Mouse (Mus musculus): ENCODE results near the gene Comp. TPM values are rescaled to one million over a fixed set of nuclear protein-coding genes. Genes with fewer than 3 reads are reported as not detected.

Comp gene
- polyA plus RNA-seq, 1 experiment from 2014 or later, result 0.43 TPM

Other genes starting within 250 kb of the Comp start
- 35.4 and 39.6 TPM in 2 replicates for gene Nr2c2ap, start 242.2 kb upstream of the Comp start, polyA plus RNA-seq (2016; fragmentation: Nextera tagmentation; extraction: Ambion mirVana)
- 16.5 and 18.3 TPM in 2 replicates for gene Rfxank, start 234.4 kb upstream of the Comp start, polyA plus RNA-seq (2016; fragmentation: Nextera tagmentation; extraction: Ambion mirVana)
- gene Borcs8, start 234.1 kb upstream of the Comp start, polyA plus RNA-seq (2016; fragmentation: Nextera tagmentation; extraction: Ambion mirVana), result 39.6 and 43.9 TPM in 2 replicates
- gene Mef2b, start 233.8 kb upstream of the Comp start, polyA plus RNA-seq (2016; fragmentation: Nextera tagmentation; extraction: Ambion mirVana), result 0.23 and 0.53 TPM in 2 replicates
- 93.9 and 123 TPM in 2 replicates for gene Tmem161a, start 201.2 kb upstream of the Comp start, polyA plus RNA-seq (2016; fragmentation: Nextera tagmentation; extraction: Ambion mirVana)
- gene Slc25a42, start 161.3 kb upstream of the Comp start, polyA plus RNA-seq (2016; fragmentation: Nextera tagmentation; extraction: Ambion mirVana), result 5.8 and 9.5 TPM in 2 replicates
- gene Sugp2, start 139.3 kb upstream of the Comp start, polyA plus RNA-seq (2016; fragmentation: Nextera tagmentation; extraction: Ambion mirVana), result 34.7 and 34.8 TPM in 2 replicates
- gene Armc6, start 139.1 kb upstream of the Comp start, polyA plus RNA-seq (2016; fragmentation: Nextera tagmentation; extraction: Ambion mirVana), result 29.5 and 31.6 TPM in 2 replicates
- 42.7 and 80.5 TPM in 2 replicates for gene Homer3, start 90.7 kb upstream of the Comp start, polyA plus RNA-seq (2016; fragmentation: Nextera tagmentation; extraction: Ambion mirVana)
- gene Ddx49, start 71.1 kb upstream of the Comp start, polyA plus RNA-seq (2016; fragmentation: Nextera tagmentation; extraction: Ambion mirVana), result 40.5 and 47.5 TPM in 2 replicates
- 379 and 398 TPM in 2 replicates for gene Cope, start 71.0 kb upstream of the Comp start, polyA plus RNA-seq (2016; fragmentation: Nextera tagmentation; extraction: Ambion mirVana)
- 1.4 TPM in 2 replicates for gene Cers1, start 57.8 kb upstream of the Comp start, polyA plus RNA-seq (2016; fragmentation: Nextera tagmentation; extraction: Ambion mirVana)
- 1.9 and 4.2 TPM in 2 replicates for gene Gdf1, start 43.7 kb upstream of the Comp start, polyA plus RNA-seq (2016; fragmentation: Nextera tagmentation; extraction: Ambion mirVana)
- 14.5 and 19.8 TPM in 2 replicates for gene Upf1, start 20.3 kb upstream of the Comp start, polyA plus RNA-seq (2016; fragmentation: Nextera tagmentation; extraction: Ambion mirVana)
- gene Crtc1, start 66.0 kb downstream of the Comp start, polyA plus RNA-seq (2016; fragmentation: Nextera tagmentation; extraction: Ambion mirVana), result 13.0 and 15.8 TPM in 2 replicates
- gene Klhl26, start 103.4 kb downstream of the Comp start, polyA plus RNA-seq (2016; fragmentation: Nextera tagmentation; extraction: Ambion mirVana), result 15.6 and 15.7 TPM in 2 replicates
- 1.2 and 3.6 TPM in 2 replicates for gene Tmem59l, start 113.8 kb downstream of the Comp start, polyA plus RNA-seq (2016; fragmentation: Nextera tagmentation; extraction: Ambion mirVana)
- gene Crlf1, start 119.6 kb downstream of the Comp start, polyA plus RNA-seq (2016; fragmentation: Nextera tagmentation; extraction: Ambion mirVana), result 1.8 and 3.2 TPM in 2 replicates
- 127 and 128 TPM in 2 replicates for gene Rex1bd, start 133.2 kb downstream of the Comp start, polyA plus RNA-seq (2016; fragmentation: Nextera tagmentation; extraction: Ambion mirVana)
- gene Uba52, start 137.2 kb downstream of the Comp start, polyA plus RNA-seq (2016; fragmentation: Nextera tagmentation; extraction: Ambion mirVana), result 751 and 801 TPM in 2 replicates
- 295 and 310 TPM in 2 replicates for gene Fkbp8, start 154.2 kb downstream of the Comp start, polyA plus RNA-seq (2016; fragmentation: Nextera tagmentation; extraction: Ambion mirVana)
- gene Kxd1, start 154.4 kb downstream of the Comp start, polyA plus RNA-seq (2016; fragmentation: Nextera tagmentation; extraction: Ambion mirVana), result 67.0 and 68.3 TPM in 2 replicates
- 15.8 and 18.5 TPM in 2 replicates for gene Ell, start 165.9 kb downstream of the Comp start, polyA plus RNA-seq (2016; fragmentation: Nextera tagmentation; extraction: Ambion mirVana)
- gene Isyna1, start 220.8 kb downstream of the Comp start, polyA plus RNA-seq (2016; fragmentation: Nextera tagmentation; extraction: Ambion mirVana), result 192 and 214 TPM in 2 replicates
- 67.3 and 107 TPM in 2 replicates for gene Ssbp4, start 235.3 kb downstream of the Comp start, polyA plus RNA-seq (2016; fragmentation: Nextera tagmentation; extraction: Ambion mirVana)
- 0.15 and 1.4 TPM in 2 replicates for gene Lrrc25, start 242.6 kb downstream of the Comp start, polyA plus RNA-seq (2016; fragmentation: Nextera tagmentation; extraction: Ambion mirVana)

Data from heart, embryonic 10.5 days (tissue).